Mouse (Mus musculus) neural tube, embryonic 15.5 days (tissue): ENCODE data around the gene Pigo. TPM values are rescaled to one million over a fixed set of nuclear protein-coding genes. Genes with fewer than 3 reads are reported as not detected.
"Not testable (repeated sequence)": the region's sequence is repeated elsewhere in the genome, so short reads cannot be mapped to it uniquely, and the experiment has no call there.

Experiments used
- ATAC-seq: fragments of 200-750 bp; cut with Nextera tagmentation; 2 replicates; pipeline ENCODE4 v1.8.0; 2017; ENCODE audit warnings: mild to moderate bottlenecking, moderate TSS enrichment, moderate library complexity; ENCODE audit not compliant: low FRiP score
- H3K27ac ChIP-seq: fragments of 300-500 bp; sonication (generic); replicated peaks from 2 replicates; pipeline ENCODE4 v1.5.1; 2015; ENCODE audit warnings: mild to moderate bottlenecking, inconsistent platforms
- H3K27me3 ChIP-seq: fragments of 300-500 bp; sonication (generic); replicated peaks from 2 replicates; pipeline ENCODE4 v1.6.1; 2015; ENCODE audit warnings: inconsistent platforms
- H3K36me3 ChIP-seq: fragments of 300-500 bp; sonication (generic); 2 replicates; pipeline ENCODE4 v1.6.1; 2015; ENCODE audit warnings: inconsistent platforms
- H3K4me1 ChIP-seq: fragments of 300-500 bp; sonication (generic); 2 replicates; pipeline ENCODE4 v1.6.1; 2015; ENCODE audit warnings: inconsistent platforms
- H3K4me2 ChIP-seq: fragments of 300-500 bp; sonication (generic); 2 replicates; pipeline ENCODE4 v1.6.1; 2015; ENCODE audit warnings: inconsistent platforms, mild to moderate bottlenecking, moderate library complexity
- H3K4me3 ChIP-seq: fragments of 300-500 bp; sonication (generic); replicated peaks from 2 replicates; pipeline ENCODE4 v1.5.1; 2015; ENCODE audit warnings: mild to moderate bottlenecking, inconsistent platforms
- H3K9ac ChIP-seq: fragments of 300-500 bp; sonication (generic); replicated peaks from 2 replicates; pipeline ENCODE4 v1.6.1; 2015; ENCODE audit warnings: mild to moderate bottlenecking, inconsistent platforms
- H3K9me3 ChIP-seq: fragments of 300-500 bp; sonication (generic); replicated peaks from 2 replicates; pipeline ENCODE4 v1.6.1; 2016; ENCODE audit warnings: inconsistent platforms
- WGBS: fragments of 180-500 bp; shearing (Covaris S2); methylation state at CpG from one replicate; pipeline ENCODE4 v1.1.7; 2015; ENCODE audit warnings: mixed read lengths; 5-methylcytosine and 5-hydroxymethylcytosine counted together
- polyA plus RNA-seq: library from polyadenylated mRNA; unstranded; fragments of >200 nt; fragmentation: Nextera tagmentation; extraction: Ambion mirVana; gene quantifications from 2 replicates; pipeline ENCODE4 v1.2.1, GENCODE M21; 2015

Pigo gene
- polyA plus RNA-seq, 1 experiment from 2014 or later, result 30.8 TPM

DNA sequence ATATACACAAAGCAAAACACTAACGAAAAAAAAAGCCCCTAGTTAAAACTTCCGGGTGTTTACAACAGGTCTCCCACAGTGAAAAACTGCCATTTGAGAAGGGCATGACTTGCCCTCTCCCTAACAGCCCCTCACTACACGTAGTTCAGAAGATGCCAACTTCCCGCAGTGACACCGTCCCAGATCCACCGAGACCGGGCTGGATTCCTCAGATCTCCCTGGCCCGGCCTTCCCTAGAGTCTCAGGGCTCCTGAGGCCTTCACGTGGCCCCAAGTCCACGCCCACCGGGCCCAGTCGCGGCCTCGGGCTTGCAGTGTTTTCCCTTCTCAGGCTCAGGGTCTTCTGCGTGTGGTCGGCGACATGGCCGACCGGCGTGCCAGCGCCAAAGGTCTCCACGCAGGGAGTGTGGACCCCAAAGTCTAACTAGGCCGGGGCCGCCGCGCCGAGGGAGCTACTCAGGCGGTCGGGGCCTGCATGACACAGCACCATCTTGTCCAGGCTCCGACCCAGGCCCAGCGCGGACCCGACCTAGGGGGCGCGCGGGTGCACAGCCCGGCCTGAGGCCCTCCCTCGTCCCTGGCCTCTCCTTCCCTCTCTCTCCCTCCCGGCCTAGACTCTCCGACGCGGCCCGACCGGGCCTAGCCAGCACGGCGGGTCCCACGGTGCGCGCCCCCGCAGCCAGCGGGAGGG lies 26.0 kb downstream of the Pigo start:
- under 1% methylated on average over 50 of the region's 51 CpGs for WGBS

DNA sequence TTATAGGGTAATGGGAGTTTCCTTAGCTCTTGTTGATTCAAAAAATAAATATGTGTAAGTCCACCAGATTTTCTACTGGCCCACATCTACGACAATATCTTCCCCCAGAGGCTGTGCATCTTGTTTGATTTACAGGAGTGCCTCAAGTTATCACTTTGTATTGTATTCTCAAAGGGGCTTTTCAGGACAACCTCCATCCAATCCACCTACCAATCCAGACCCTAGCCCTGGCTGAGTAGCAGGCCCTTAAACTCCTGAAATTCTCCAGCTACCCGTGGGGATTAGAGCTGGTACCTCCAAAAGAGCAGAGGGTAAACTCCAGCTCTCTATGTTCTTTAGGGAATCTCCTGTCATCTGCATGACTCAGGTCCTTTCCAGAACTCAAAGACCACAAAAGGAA lies 27.6 kb downstream of the Pigo start:
- WGBS, result 47% methylated on average over 2 of the region's 2 CpGs
- Histone ChIP-seq H3K27ac (no peak overlapping the region), H3K4me1 (peaks cover 28% of the 10 kb centered on the region), H3K4me2 (peak overlapping the region; percentile 79), H3K27me3 (no peaks in the 10 kb centered on the region), H3K36me3 (peaks cover 29% of the 10 kb centered on the region), H3K9me3 (no peaks in the 10 kb centered on the region), H3K4me3 (peak overlapping the region; percentile 97), H3K9ac (peak overlapping the region; percentile 97; the same call in 1 of the 2 replicates)
- no peak for ATAC-seq

More for the DNA sequence above, 26.0 kb downstream of the Pigo start:
- Histone ChIP-seq H3K27ac (peak overlapping the region; percentile 98), H3K4me3 (peak overlapping the region; percentile 97), H3K9me3 (no peaks in the 10 kb centered on the region), H3K36me3 (peaks cover 13% of the 10 kb centered on the region), H3K4me2 (peak overlapping the region; percentile 79), H3K27me3 (no peaks in the 10 kb centered on the region), H3K9ac (peak overlapping the region; percentile 97), H3K4me1 (peaks cover 28% of the 10 kb centered on the region)
- ATAC-seq, result peak; percentile 84

DNA sequence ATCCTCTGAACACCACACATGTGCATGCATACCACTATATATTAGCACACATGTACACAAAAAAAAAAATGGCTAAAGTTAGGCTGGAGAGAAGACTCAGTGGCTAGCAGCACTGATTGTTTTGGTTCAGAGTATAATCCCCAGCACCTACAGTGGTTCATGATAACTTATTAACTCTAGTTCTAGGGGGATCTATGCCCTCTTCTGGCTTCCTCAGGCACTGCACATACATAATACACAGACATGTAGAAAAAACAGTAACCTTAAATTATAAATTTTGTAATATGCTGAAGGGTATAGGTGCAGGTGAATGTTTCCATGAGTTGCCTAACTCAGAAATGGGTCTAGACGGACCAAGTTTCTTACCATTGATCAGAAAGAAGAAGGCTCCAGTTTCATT lies 37.3 kb downstream of the Pigo start:
- no peak for ATAC-seq
- WGBS, result 87% methylated on average over 1 of the region's 1 CpGs
- no peaks in the 10 kb centered on the region for H3K27me3 ChIP-seq

DNA sequence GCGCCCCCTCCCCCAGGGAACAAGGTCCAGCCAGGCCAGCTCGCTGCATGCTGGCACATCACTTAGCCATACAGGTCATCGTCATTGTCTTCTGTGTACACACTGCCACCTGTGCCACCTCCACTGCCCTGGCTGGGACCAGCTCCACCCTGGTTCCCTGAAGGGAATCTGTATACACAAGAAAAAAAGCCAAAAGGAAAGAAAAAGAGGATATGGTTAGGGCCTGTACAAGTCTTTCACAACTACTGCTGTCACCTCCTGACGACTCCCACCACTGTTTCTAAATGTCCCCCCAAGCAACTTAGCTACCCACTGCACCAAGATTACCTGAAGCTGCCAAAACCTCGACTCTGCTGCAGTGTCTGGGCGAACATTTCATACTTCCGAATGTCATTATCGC lies 45.2 kb downstream of the Pigo start:
- H3K9ac ChIP-seq, H3K27me3 ChIP-seq, H3K4me1 ChIP-seq, H3K4me3 ChIP-seq, H3K4me2 ChIP-seq, H3K27ac ChIP-seq, H3K9me3 ChIP-seq, ATAC-seq: not testable (repeated sequence)
- peaks cover 65% of the 10 kb centered on the region for H3K36me3 ChIP-seq
- 97% methylated on average over 8 of the region's 8 CpGs for WGBS

More for the DNA sequence above, 37.3 kb downstream of the Pigo start:
- Histone ChIP-seq H3K4me1 (no peaks in the 10 kb centered on the region), H3K4me3 (no peak overlapping the region), H3K9me3 (no peaks in the 10 kb centered on the region), H3K4me2 (no peak overlapping the region), H3K9ac (no peak overlapping the region), H3K27ac (no peak overlapping the region), H3K36me3 (peaks cover 97% of the 10 kb centered on the region)

DNA sequence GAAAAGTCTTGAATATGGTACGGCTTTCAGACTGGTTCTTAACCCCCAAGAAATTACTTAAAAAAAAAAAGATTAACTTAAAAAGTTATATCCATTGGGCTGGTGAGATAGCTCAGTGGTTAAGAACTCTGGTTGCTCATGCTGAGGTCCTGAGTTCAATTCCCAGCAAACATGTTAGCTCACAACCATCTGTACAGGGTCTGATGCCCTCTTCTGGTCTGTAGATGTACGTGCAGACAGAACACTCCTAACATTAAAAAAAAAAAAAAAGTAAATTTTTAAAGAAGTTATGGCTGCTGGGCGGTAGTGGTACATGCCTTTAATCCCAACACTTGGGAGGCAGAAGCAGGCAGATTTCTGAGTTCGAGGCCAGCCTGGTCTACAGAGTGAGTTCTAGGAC lies 47.6 kb downstream of the Pigo start:
- Histone ChIP-seq H3K9me3 (no peaks in the 10 kb centered on the region), H3K9ac (no peak overlapping the region), H3K27me3 (no peaks in the 10 kb centered on the region), H3K27ac (no peak overlapping the region), H3K4me2 (no peak overlapping the region), H3K4me3 (no peak overlapping the region), H3K4me1 (no peaks in the 10 kb centered on the region), H3K36me3 (peaks cover 44% of the 10 kb centered on the region)
- 95% methylated on average over 4 of the region's 4 CpGs for WGBS
- ATAC-seq, result no peak

DNA sequence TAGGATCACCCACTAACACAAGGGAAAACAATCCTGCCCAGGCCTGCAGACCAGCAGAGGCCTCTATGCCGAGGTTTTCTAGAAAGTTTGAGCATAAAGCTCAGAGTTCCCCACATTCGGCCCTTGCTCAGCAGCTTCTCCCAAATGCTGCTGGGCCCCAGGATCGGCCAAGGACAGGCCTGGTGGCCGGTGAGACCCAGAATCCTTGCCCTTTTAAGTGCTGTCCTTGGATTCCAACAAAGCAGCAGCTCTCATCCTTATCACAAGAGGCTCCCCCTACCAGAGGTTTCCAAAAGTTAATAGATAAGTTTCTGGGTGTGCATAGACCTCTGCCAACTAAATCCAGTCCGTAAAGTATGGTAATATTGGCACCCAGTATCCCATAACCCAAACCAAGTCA lies 51.8 kb downstream of the Pigo start:
- no peak overlapping the region for H3K4me3 ChIP-seq
- H3K36me3 ChIP-seq, result peaks cover 16% of the 10 kb centered on the region
- WGBS, result 84% methylated on average over 5 of the region's 5 CpGs
- no peak overlapping the region for H3K4me2 ChIP-seq
- H3K9me3 ChIP-seq, result no peaks in the 10 kb centered on the region
- no peak for ATAC-seq
- no peak overlapping the region for H3K9ac ChIP-seq
- no peaks in the 10 kb centered on the region for H3K4me1 ChIP-seq
- H3K27me3 ChIP-seq, result no peaks in the 10 kb centered on the region
- no peak overlapping the region for H3K27ac ChIP-seq

DNA sequence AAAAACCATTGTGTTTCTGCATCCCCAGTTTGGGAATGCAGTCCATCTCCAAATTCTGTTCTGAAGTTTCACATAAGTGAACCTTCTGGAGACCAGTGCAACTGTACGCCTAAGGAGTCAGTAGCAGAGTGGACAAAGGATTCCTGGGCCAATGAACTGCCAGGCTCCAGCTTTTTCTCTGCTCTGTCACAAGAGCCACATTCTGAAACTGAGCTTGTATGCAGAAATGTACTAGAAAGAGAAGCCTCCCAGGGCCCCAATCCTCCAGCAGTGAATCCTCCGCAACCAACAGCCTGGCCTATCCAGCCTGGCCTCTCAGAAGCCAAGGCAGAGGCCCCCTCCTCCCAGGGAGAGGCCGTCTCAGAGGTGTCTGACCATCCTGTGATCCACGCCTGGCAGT lies 52.7 kb downstream of the Pigo start:
- Histone ChIP-seq H3K4me2 (no peak overlapping the region), H3K4me3 (no peak overlapping the region), H3K4me1 (no peaks in the 10 kb centered on the region), H3K27me3 (no peaks in the 10 kb centered on the region), H3K9ac (no peak overlapping the region), H3K36me3 (peaks cover 7% of the 10 kb centered on the region; the same call in 1 of the 2 replicates), H3K27ac (no peak overlapping the region), H3K9me3 (no peaks in the 10 kb centered on the region)
- no peak for ATAC-seq
- WGBS, result 69% methylated on average over 4 of the region's 4 CpGs

DNA sequence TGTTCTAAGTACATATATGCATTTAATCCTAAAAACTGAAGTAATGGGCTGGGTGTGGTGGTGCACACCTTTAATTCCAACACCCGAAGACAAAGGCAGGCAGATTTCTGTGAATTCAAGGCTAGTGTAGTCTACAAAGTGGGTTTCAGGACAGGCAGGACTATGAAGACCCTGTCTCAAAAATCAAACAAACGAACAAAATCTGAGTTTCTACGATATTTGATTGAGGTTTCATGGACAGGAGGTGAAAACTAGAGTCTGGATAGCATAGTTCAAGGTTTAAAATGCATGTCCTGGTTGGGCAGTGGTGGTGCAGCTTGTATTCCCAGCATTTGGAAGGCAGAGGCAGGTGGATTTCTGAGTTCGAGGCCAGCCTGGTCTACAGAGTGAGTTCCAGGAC lies 56.3 kb downstream of the Pigo start, which contains the start of gene 1700022I11Rik:
TSS of gene 1700022I11Rik (plus strand) at position 301 of the 400 bp plus-strand sequence.
- H3K27ac ChIP-seq, result no peak within 1 kb of the TSS
- H3K4me3 ChIP-seq, result no peak within 1 kb of the TSS
- WGBS, result 94% methylated on average over 4 of the region's 4 CpGs
- H3K36me3 ChIP-seq, result no peaks in the 10 kb centered on the region
- no peak for ATAC-seq
- no peaks in the 10 kb centered on the region for H3K9me3 ChIP-seq
- no peak within 1 kb of the TSS for H3K9ac ChIP-seq
- no peaks in the 10 kb centered on the region for H3K27me3 ChIP-seq
- no peak within 1 kb of the TSS for H3K4me2 ChIP-seq
- H3K4me1 ChIP-seq, result peaks cover 8% of the 10 kb centered on the region

Other genes starting within 250 kb of the Pigo start
- gene Fam205a1, start 171.9 kb downstream of the Pigo start, polyA plus RNA-seq, result 0.08 TPM in 1 of 2 replicates, not detected in the other
- gene Gm12394, start 169.0 kb downstream of the Pigo start, polyA plus RNA-seq, result 0.49 and 0.51 TPM in 2 replicates
- gene Fam205c, start 151.6 kb downstream of the Pigo start, polyA plus RNA-seq, result 1.4 and 2.6 TPM in 2 replicates
- 40.2 and 46.1 TPM in 2 replicates for gene Phf24, start 109.2 kb downstream of the Pigo start, polyA plus RNA-seq
- 44.3 and 48.7 TPM in 2 replicates for gene Dnajb5, start 76.0 kb downstream of the Pigo start, polyA plus RNA-seq
- gene 1700022I11Rik, start 56.2 kb downstream of the Pigo start, polyA plus RNA-seq, result 0.31 and 0.50 TPM in 2 replicates
- 477 and 496 TPM in 2 replicates for gene Vcp, start 25.3 kb downstream of the Pigo start, polyA plus RNA-seq
- gene Fancg, start 15.3 kb downstream of the Pigo start, polyA plus RNA-seq, result 21.0 and 22.8 TPM in 2 replicates
- gene Stoml2, start 5.9 kb upstream of the Pigo start, polyA plus RNA-seq, result 231 and 240 TPM in 2 replicates
- gene Fam214b, start 20.4 kb upstream of the Pigo start, polyA plus RNA-seq, result 27.5 and 28.5 TPM in 2 replicates
- 11.1 and 12.3 TPM in 2 replicates for gene Unc13b, start 33.1 kb upstream of the Pigo start, polyA plus RNA-seq
- 0.36 and 0.78 TPM in 2 replicates for gene Atp8b5, start 241.3 kb upstream of the Pigo start, polyA plus RNA-seq